Mouse (Mus musculus) ES-Bruce4 (cell line): Measurements from ENCODE around the gene Recql.

Experiments
- CTCF ChIP-seq: IDR thresholded peaks from one replicate; pipeline ENCODE4 v1.8.1; 2011; ENCODE audit warnings: low read depth, low read length
- POLR2A ChIP-seq: IDR thresholded peaks from one replicate; pipeline ENCODE4 v1.8.1; 2011; ENCODE audit warnings: low read length; ENCODE audit not compliant: insufficient read depth

- TF ChIP-seq CTCF, result no peak
- TF ChIP-seq POLR2A, result no peak
Measured at GRCm38 (mm10) chr6:142369568-142369967, 17.3 kb downstream of the Recql start.
